Mouse (Mus musculus) spleen, adult 2 months (tissue): ENCODE results near the gene Alg9. TPM values are rescaled to one million over a fixed set of nuclear protein-coding genes. Genes with fewer than 3 reads are reported as not detected.

ENCODE experiments used
- DNase-seq, 2 experiments: peaks; one replicate each; pipeline versions ENCODE4 v3.0.0 to v3.0.0-alpha.2; 2012 to 2021; ENCODE audit warnings: low spot score in 2 of 2, low read depth in 1 of 2
- H3K27ac ChIP-seq: fragments of 200-500 bp; 2 replicates; pipeline ENCODE4 v1.5.1; 2012; ENCODE audit warnings: low read length, inconsistent platforms; ENCODE audit not compliant: insufficient read depth
- H3K27me3 ChIP-seq: fragments of 200-500 bp; 2 replicates; pipeline ENCODE4 v1.6.1; 2012; ENCODE audit warnings: mild to moderate bottlenecking, moderate library complexity, low read length, inconsistent platforms; ENCODE audit not compliant: control insufficient read depth, insufficient read depth
- H3K36me3 ChIP-seq: fragments of 200-500 bp; 2 replicates; pipeline ENCODE4 v1.6.1; 2012; ENCODE audit warnings: mild to moderate bottlenecking, low read length, inconsistent platforms; ENCODE audit not compliant: control insufficient read depth, insufficient read depth
- H3K4me1 ChIP-seq: fragments of 200-500 bp; 2 replicates; pipeline ENCODE4 v1.6.1; 2011; ENCODE audit warnings: inconsistent platforms; ENCODE audit not compliant: control insufficient read depth, insufficient read depth, insufficient read length
- H3K4me3 ChIP-seq: fragments of 200-500 bp; 2 replicates; pipeline ENCODE4 v1.5.1; 2011; ENCODE audit warnings: mild to moderate bottlenecking, inconsistent platforms; ENCODE audit not compliant: insufficient read depth, insufficient read length; ENCODE audit errors: extremely low read depth
- CTCF ChIP-seq: fragments of 200-500 bp; IDR thresholded peaks from 2 replicates; pipeline ENCODE4 v1.5.1; 2011; ENCODE audit warnings: mild to moderate bottlenecking, inconsistent platforms; ENCODE audit not compliant: insufficient read depth, insufficient read length, insufficient replicate concordance; ENCODE audit errors: extremely low read depth
- POLR2A ChIP-seq: fragments of 200-500 bp; IDR thresholded peaks from 2 replicates; pipeline ENCODE4 v1.6.1; 2011; ENCODE audit warnings: low read depth, low read length, inconsistent platforms
- WGBS: fragments of 180-500 bp; shearing (Covaris S2); methylation state at CpG from one replicate; pipeline ENCODE4 v1.1.7; 2018; 5-methylcytosine and 5-hydroxymethylcytosine counted together
- polyA plus RNA-seq: library from polyadenylated mRNA; depleted of rRNA; stranded (reverse); fragments of >200 nt; gene quantifications from 2 replicates; pipeline ENCODE4 v1.2.3, GENCODE M21; 2012

Gene Alg9
- polyA plus RNA-seq, 1 experiment = 10.4 TPM

GRCm38 (mm10) chr9:50856341-50857081 lies 81.7 kb downstream of the Alg9 start:
- TF ChIP-seq CTCF (no peak), POLR2A (peak; percentile 54)
- Histone ChIP-seq H3K27me3 (no peaks in the 10 kb centered on the region), H3K4me1 (no peaks in the 10 kb centered on the region), H3K4me3 (peak overlapping the region; percentile 95), H3K27ac (peak overlapping the region; percentile 49; the same call in 1 of the 2 replicates), H3K36me3 (peaks cover 8% of the 10 kb centered on the region; the same call in 1 of the 2 replicates)
- DNase-seq = peak; percentile 61 to 90
- WGBS = 1% methylated on average over 43 of the region's 45 CpGs

GRCm38 (mm10) chr9:50857082-50857641 lies 82.3 kb downstream of the Alg9 start:
- H3K4me3 ChIP-seq = peak overlapping the region; percentile 95
- WGBS = 0% methylated on average over 42 of the region's 46 CpGs
- TF ChIP-seq POLR2A (no peak), CTCF (no peak)
- no peak for DNase-seq
- no peaks in the 10 kb centered on the region for H3K4me1 ChIP-seq
- H3K36me3 ChIP-seq = peaks cover 14% of the 10 kb centered on the region
- H3K27ac ChIP-seq = peak overlapping the region; percentile 49; the same call in 1 of the 2 replicates
- H3K27me3 ChIP-seq = no peaks in the 10 kb centered on the region

GRCm38 (mm10) chr9:50858681-50859080 lies 83.9 kb downstream of the Alg9 start:
- no peak overlapping the region for H3K4me3 ChIP-seq
- H3K36me3 ChIP-seq = peaks cover 23% of the 10 kb centered on the region
- H3K4me1 ChIP-seq = no peaks in the 10 kb centered on the region
- no peak for DNase-seq
- TF ChIP-seq POLR2A = no peak
- no peak for TF ChIP-seq CTCF
- 97% methylated on average over 6 of the region's 6 CpGs for WGBS
- no peaks in the 10 kb centered on the region for H3K27me3 ChIP-seq
- no peak overlapping the region for H3K27ac ChIP-seq

- H3K27ac ChIP-seq = no peak overlapping the region
- H3K36me3 ChIP-seq = peaks cover 33% of the 10 kb centered on the region
- DNase-seq = no peak
- 97% methylated on average over 18 of the region's 18 CpGs for WGBS
- TF ChIP-seq POLR2A = no peak
- no peak for TF ChIP-seq CTCF
- no peak overlapping the region for H3K4me3 ChIP-seq
- H3K27me3 ChIP-seq = no peaks in the 10 kb centered on the region
- H3K4me1 ChIP-seq = no peaks in the 10 kb centered on the region
Measured at GRCm38 (mm10) chr9:50861119-50861839, 86.5 kb downstream of the Alg9 start.

- TF ChIP-seq POLR2A (no peak), CTCF (no peak)
- no peak for DNase-seq
- no peaks in the 10 kb centered on the region for H3K27me3 ChIP-seq
- no peak overlapping the region for H3K4me3 ChIP-seq
- 72% methylated on average over 4 of the region's 4 CpGs for WGBS
- H3K27ac ChIP-seq = no peak overlapping the region
- H3K36me3 ChIP-seq = peaks cover 44% of the 10 kb centered on the region
- H3K4me1 ChIP-seq = no peaks in the 10 kb centered on the region
Measured at GRCm38 (mm10) chr9:50863824-50864223, 89.0 kb downstream of the Alg9 start.

- no peak overlapping the region for H3K27ac ChIP-seq
- 93% methylated on average over 5 of the region's 5 CpGs for WGBS
- peaks cover 45% of the 10 kb centered on the region for H3K36me3 ChIP-seq
- H3K27me3 ChIP-seq = no peaks in the 10 kb centered on the region
- TF ChIP-seq CTCF = no peak
- TF ChIP-seq POLR2A = no peak
- H3K4me1 ChIP-seq = no peaks in the 10 kb centered on the region
- DNase-seq = no peak
- H3K4me3 ChIP-seq = no peak overlapping the region
Measured at GRCm38 (mm10) chr9:50864877-50865276, 90.1 kb downstream of the Alg9 start.
